Mouse (Mus musculus) T-cell, adult 2 months (primary cell): ENCODE results near the gene Nucb1.
"Not testable (repeated sequence)": the region's sequence is repeated elsewhere in the genome, so short reads cannot be mapped to it uniquely, and the experiment has no call there.

Experiments used
- DNase-seq: peaks from one replicate; pipeline ENCODE4 v3.0.0; 2022; ENCODE audit warnings: low spot score

Nucb1 gene

DNA sequence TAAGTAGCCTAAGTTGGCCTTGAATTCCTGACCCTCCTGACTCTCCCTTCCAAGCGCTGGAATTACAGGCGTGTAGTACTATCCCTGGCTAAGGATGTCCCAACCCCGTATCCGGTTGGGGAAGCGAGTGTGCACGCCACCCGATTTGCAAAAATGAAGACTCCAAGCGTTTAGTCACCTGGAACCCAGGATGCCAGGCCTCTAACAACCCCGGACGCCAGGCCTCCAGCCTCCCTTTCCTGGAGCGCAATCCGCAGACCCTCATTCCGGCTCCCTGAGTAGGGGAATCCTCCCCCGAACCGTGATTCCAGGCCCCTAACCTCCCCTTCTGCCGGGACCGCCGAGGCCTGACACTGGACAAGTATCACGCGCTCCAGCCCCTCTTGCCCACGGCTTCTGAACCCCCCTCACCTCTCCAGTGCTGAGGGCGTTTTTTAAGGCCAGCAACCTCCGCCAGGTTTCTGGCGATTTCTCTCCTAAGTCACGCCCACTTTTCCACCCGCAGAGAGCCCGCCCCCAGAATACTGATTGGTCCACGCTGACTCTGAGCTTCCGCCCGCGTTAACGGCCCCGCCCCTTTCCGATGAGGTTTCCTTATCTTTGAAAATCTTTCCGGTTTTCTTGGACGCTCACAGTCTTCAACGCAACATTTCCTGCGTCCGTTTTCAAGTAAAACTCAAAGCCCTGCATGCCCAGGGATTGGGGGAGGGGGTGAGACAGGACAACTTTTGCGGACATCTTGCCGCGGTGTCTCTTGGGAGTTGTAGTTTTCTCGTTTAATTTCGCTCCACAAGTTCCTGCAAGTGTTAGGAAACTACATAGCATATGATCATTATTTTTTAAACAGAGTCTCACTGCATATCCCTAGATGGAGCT lies at the start of gene Nucb1:
Nucb1 (minus strand) TSS at position 495 of the 876 bp plus-strand sequence.
- peak; percentile 92 for DNase-seq

DNA sequence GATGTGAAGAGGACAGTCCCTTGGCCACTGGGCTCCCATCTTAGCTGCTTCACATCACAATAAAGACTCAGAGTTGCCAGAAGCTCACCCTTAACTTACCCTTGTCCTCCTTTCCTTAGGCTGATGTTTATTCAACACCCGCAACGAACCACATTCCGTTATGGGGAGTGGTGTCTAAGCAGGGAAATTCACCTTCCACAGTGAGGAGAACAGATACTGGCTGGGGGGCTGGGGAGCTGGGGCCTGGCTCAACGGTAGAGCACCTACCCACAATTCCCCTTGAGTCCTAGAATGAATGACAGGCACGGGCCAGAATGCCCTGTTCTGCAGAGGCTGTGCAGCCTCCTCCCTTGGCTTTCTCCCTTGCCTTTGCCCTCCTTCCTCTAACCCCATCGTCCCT lies 48.7 kb upstream of the Nucb1 start:
- no peak for DNase-seq

GRCm38 (mm10) chr7:45555787-45556186 lies 45.6 kb upstream of the Nucb1 start:
- peak; percentile 77 for DNase-seq

- DNase-seq = no peak
Measured at GRCm38 (mm10) chr7:45554744-45555143, 44.5 kb upstream of the Nucb1 start, which contains the start of gene Hsd17b14. Gene Hsd17b14 (plus strand): TSS chr7:45554893.

- DNase-seq = no peak
Measured at GRCm38 (mm10) chr7:45553990-45554389, 43.8 kb upstream of the Nucb1 start.

DNA sequence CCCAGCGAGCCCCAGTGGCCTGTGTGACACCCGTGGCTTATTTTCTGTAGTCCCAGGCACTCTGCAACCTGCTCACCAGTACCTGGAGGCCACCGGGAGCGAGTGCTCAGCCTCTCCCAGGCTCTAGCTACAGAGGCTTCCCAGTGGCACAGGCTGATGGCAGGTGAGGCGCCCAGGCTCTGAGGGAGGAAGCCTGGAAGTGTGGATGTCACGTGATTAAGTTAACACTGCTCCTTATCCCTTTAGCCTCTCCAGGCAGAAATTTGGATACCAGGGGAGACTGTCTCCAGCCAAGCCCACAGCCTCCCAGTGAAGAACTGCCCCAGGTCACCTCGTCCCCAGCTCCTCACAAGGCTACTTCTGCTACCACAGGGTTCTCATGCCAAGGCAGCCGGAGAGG lies 43.3 kb upstream of the Nucb1 start:
- no peak for DNase-seq

DNA sequence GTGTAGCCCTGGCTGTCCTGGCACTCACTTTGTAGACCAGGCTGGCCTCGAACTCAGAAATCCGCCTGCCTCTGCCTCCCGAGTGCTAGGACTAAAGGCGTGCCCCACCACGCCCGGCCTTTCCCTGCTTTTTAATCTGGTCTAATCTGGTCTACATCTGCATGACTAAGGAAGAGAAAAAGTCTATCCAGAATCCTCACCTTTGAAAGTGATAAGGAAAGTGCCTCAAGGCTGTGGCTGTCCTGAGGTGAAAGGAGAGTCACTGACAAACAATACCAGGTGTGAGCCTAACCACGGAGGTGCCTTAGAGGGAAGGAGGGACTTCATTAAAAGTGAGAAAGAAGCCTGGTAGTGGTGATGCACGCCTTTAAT lies 41.3 kb upstream of the Nucb1 start:
- no peak for DNase-seq

- DNase-seq = no peak
Measured at GRCm38 (mm10) chr7:45550821-45551511, 40.8 kb upstream of the Nucb1 start.

GRCm38 (mm10) chr7:45549641-45550436 lies 39.6 kb upstream of the Nucb1 start:
- DNase-seq = no peak

DNA sequence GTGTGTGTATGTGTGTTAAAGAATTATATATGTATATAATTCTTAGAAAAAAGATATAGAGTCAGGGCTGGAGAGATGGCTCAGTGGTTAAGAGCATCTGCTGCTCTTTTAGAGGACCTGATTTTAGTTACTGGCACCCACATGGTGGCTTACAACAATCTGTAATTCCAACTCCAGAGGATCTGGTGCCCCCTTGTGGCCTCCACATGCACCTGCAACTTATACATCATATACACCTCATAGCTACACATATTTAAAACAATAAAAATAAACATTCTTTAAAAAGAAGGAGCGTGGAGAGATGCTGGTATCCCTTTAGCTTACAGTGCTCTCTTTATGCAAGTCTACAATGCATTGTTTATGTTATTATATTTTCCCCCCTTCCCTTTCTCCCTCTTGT lies 34.3 kb upstream of the Nucb1 start:
- no peak for DNase-seq

DNA sequence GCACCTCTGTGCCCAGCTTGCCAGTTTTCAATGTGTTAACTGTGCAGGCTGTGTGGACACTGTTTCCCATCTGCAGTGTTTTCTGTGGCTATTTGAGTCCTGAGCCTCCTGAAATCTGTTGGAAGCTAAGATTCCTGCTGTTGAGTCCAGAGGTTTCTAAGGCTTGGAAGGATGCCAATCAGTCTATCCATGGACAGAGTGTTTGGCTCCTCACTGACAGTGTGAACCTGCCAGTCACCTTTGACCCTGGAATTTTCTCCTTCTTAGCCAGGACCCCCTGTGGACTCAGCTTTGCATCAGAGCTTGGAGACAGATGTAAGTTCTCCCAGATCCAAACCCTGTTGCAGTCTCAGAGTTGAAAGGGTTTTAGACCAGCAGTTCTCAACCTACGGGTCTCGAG lies 30.0 kb upstream of the Nucb1 start:
- no peak for DNase-seq

GRCm38 (mm10) chr7:45539095-45539494 lies 28.9 kb upstream of the Nucb1 start:
- no peak for DNase-seq

- DNase-seq = peak; percentile 17
Measured at GRCm38 (mm10) chr7:45538163-45539041, 28.2 kb upstream of the Nucb1 start.

- no peak for DNase-seq
Measured at GRCm38 (mm10) chr7:45537602-45538001, 27.4 kb upstream of the Nucb1 start.

DNA sequence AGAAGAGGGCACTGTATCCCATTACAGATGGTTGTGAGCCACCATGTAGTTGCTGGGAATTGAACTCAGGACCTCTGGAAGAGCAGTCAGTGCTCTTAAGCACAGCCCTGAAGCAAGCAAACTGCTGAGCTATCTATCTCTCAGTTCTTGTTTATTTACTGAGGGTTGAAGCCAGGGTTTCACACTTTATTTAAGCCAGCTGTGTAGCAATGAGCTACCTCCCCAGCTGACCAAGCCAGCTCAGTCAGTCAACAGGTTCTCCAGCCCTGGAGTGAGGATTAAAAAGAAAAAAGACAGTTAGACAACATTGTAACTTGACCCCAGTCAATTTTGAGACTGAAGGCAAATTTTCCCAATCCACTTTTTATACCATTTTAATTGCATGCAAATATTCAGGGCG lies 25.5 kb upstream of the Nucb1 start:
- DNase-seq = no peak

DNA sequence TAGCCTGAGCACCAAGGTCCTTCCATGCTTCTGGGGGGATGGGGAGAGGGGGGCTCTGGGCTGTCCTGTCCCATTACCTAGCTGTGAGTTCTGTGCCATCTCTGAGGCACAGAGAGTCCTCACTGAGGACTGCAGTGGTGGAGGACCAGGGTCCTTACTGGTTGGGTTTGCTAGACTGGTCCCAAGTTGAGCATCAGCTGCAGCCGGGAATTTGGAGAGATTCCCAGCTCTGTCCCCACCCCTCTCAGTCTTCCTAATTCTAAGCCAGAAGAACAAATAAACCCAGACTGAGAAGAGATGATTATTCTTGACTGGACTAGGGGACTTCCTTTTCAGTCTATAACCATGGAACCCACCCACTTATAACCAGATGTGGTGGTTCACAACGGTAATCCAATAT lies 20.4 kb upstream of the Nucb1 start:
- DNase-seq = no peak

DNA sequence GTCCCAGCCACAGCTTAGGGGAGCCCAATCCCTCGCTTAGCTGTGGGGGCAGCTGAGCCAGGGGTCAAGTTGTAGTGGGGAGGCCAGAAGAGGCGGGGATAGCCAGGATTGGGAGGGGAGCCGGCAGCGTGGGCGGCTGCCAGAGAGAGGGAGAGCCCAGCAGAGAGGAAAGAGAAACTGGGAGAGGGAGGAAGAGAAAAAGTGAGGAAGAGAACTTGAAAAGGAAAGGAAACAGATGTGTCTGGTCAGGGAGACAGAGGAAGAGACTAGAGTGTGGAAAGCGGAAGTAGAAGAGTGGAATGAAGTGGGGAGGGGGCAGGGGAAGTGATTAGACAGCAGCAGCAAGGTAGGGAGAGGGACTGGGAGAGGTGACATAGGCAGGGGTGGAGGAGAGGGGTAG lies 19.3 kb upstream of the Nucb1 start:
- no peak for DNase-seq

- not testable (repeated sequence) for DNase-seq
Measured at GRCm38 (mm10) chr7:45527169-45527568, 17.0 kb upstream of the Nucb1 start.

DNA sequence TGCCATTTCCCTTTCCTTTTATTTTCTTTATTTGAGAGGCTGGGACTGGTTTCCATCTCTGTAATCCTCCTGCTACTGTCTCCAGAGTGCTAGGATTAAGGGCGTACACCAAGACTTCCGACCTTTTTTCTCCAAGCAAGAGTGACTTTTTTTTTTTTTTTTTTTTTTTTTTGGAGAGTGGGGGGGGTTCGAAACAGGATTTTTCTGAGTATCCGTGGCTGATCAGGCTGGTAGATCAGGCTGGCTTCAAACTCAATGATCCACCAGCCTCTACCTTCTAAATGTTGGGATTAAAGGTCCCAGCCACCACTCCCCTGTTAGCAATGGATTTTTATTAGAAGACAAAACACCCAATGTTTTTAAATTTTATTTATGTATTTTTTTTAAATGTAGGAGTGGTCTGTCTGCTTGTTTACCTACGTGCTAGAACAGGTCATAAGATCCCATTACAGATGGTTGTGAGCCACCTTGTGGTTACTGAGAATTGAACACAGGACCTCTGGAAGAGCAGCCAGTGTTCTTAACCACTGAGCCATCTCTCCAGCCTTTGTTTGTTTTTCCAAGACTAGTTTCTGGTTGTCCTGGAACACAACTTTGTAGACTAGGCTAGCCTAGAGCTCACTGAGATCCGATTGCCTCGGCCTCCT lies 16.4 kb upstream of the Nucb1 start:
- DNase-seq = peak; percentile 64

DNA sequence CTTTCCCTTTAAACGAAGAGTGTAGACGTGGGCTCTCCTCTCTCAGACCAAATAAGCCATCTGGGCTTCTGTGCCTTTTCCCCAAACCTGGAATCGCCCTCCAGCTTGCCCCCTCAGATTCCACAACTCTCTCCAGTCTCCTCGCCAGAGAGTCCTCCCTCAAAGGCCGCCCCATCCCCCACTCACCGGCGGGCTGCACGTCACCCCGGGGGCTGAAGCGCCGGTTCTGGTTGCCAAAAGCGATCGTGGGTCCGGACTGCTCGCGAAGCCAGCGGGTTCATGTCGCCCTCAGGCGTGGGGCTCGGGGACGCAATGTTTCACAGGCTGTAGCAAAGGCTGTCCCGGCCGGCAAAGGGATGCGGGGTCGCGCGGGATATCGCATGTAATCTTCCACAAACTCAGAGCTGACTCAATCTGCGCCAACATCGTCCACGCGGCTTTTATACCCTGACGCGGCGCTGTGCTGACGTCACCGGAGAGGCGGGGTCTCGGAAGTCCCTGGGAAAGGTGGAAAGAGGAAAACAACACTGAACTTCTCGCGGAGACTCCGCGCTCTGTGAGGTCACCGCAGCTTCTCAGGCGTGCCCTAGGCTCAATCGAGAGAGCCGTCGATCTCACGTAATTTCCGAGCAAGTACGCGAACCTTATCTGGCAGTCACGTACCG lies 15.7 kb upstream of the Nucb1 start, which contains the start of the genes Ppp1r15a and Plekha4:
Ppp1r15a (minus strand) TSS at position 460 of the 665 bp plus-strand sequence.
Plekha4 (plus strand) TSS at position 522 of the 665 bp plus-strand sequence.
- peak; percentile 98 for DNase-seq
